ENCODE assay signal across 9 mouse cellular contexts in the genomic region with DNA sequence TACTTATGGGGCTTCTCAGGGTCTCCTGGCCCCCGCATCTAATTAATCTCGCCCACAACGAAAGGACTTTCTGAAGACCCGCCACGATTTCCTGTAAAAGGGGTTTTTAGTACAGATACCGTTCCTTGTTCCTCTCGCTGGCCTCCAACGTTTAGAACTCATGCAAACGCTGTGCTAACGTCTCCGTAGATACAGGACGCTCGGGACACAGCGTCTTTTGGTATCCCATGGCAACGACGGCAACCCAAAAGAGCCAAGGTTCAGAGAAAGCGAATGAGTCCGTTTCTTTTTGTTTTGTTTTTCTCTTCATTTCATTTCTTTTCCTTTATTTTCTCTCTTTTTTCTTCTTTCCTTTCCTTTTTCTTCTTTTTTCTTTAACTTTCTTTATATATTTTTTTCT. TPM values are rescaled to one million over a fixed set of nuclear protein-coding genes. Genes with fewer than 3 reads are reported as not detected.
DNase-seq lines count a peak whose midpoint lies in the region; ATAC-seq and TF ChIP-seq lines count a peak whose summit lies in the region.
"Had no signal": no experiment of that assay in that cellular context is flagged by ENCODE, and none has a peak within 500 bp of the region (broad histone marks: within the 10 kb centered on the region; RNA-seq: fewer than 3 reads in every experiment).

A gene (minus strand): TSS at position 198 of the 400 bp plus-strand sequence.

- dilution Hi-C loops in CH12.LX (cut with MboI; ENCODE audit: extremely low pct_ligation_motif_present, extremely low pct_unique_long_range_greater_than_20kb, low sequenced_read_pairs): no loop called here

- in situ Hi-C loops in CH12.LX (cut with MboI; ENCODE audit: low pct_ligation_motif_present, low pct_unique_long_range_greater_than_20kb, low sequenced_read_pairs): loop anchor here (25.0 kb wide), 2 partner anchors 327 to 527 kb away; a partner anchor contains a TSS

- DNase-seq in CH12.LX (ENCODE audit: extremely low read depth): no peak
- peak; percentile 74 for DNase-seq in R1 (ENCODE audit: low read depth, low spot score)
- peak; percentile 25 for DNase-seq in limb, embryonic 14.5 days (ENCODE audit: low spot score)
- peak; percentile 76 for DNase-seq in retina, embryonic 14.5 days (ENCODE audit: low spot score)
- no peak for DNase-seq in natural killer cell, adult 2 months (ENCODE audit: low spot score in 2 of 2)
- no peak for DNase-seq in thymus, postnatal 14 days

- no peaks in the 10 kb centered on the region for H3K9me3 ChIP-seq in CH12.LX (replicated peaks; ENCODE audit: low read length)
- H3K9me3 ChIP-seq in forebrain, embryonic 15.5 days: no peaks in the 10 kb centered on the region
- H3K9me3 ChIP-seq in kidney, embryonic 15.5 days (replicated peaks): no peaks in the 10 kb centered on the region
- H3K9me3 ChIP-seq in limb, embryonic 14.5 days (ENCODE audit: control insufficient read depth, low read length): no peaks in the 10 kb centered on the region
- H3K9me3 ChIP-seq: megakaryocyte, embryonic 14.5 days had no signal

- H3K27ac ChIP-seq in CH12.LX (ENCODE audit: insufficient read depth, low read depth): no peak within 1 kb of the TSS
- no peak within 1 kb of the TSS for H3K27ac ChIP-seq in forebrain, embryonic 15.5 days (replicated peaks)
- H3K27ac ChIP-seq in kidney, embryonic 15.5 days: no peak within 1 kb of the TSS
- H3K27ac ChIP-seq in limb, embryonic 14.5 days (replicated peaks; ENCODE audit: low read depth, low read length): no peak within 1 kb of the TSS

- H3K36me3 ChIP-seq in CH12.LX (replicated peaks in 1 of 2; ENCODE audit: control insufficient read depth in 1 of 2, insufficient read depth in 1 of 2, low read length in 1 of 2): no peaks in the 10 kb centered on the region
- H3K36me3 ChIP-seq in forebrain, embryonic 15.5 days: no peaks in the 10 kb centered on the region
- no peaks in the 10 kb centered on the region for H3K36me3 ChIP-seq in kidney, embryonic 15.5 days
- no peaks in the 10 kb centered on the region for H3K36me3 ChIP-seq in limb, embryonic 14.5 days (ENCODE audit: control insufficient read depth, insufficient read depth, low read length)

- H3K27me3 ChIP-seq in CH12.LX (replicated peaks): peaks cover 83% of the 10 kb centered on the region
- H3K27me3 ChIP-seq in forebrain, embryonic 15.5 days: peaks cover 35% of the 10 kb centered on the region
- H3K27me3 ChIP-seq in kidney, embryonic 15.5 days: peaks cover 77% of the 10 kb centered on the region
- peaks cover 9% of the 10 kb centered on the region; the same call in 1 of the 2 replicates for H3K27me3 ChIP-seq in limb, embryonic 14.5 days (ENCODE audit: control insufficient read depth, insufficient read depth, low read length)

- TF ChIP-seq RAD21 in CH12.LX (IDR thresholded peaks at IDR 0.05; ENCODE audit: low read depth, low read length): no peak

- no peak for TF ChIP-seq CTCF in CH12.LX (conservative IDR thresholded peaks at IDR 0.05 in 1 of 2, IDR thresholded peaks at IDR 0.05 in 1 of 2; ENCODE audit: low read depth in 2 of 2, low read length in 2 of 2)

- H3K4me3 ChIP-seq in CH12.LX (replicated peaks in 1 of 3; ENCODE audit: low read depth in 2 of 3, low read length in 2 of 3, poor library complexity in 1 of 3): no peak within 1 kb of the TSS
- H3K4me3 ChIP-seq in forebrain, embryonic 15.5 days: peak within 1 kb of the TSS; percentile 26
- peak within 1 kb of the TSS; percentile 30 for H3K4me3 ChIP-seq in kidney, embryonic 15.5 days (replicated peaks)
- 0 out of 2 replicates have a peak within 1 kb of the TSS, but pooled peaks have one; percentile 1 for H3K4me3 ChIP-seq in limb, embryonic 14.5 days (replicated peaks; ENCODE audit: low read length)
- H3K4me3 ChIP-seq: megakaryocyte, embryonic 14.5 days had no signal

- TF ChIP-seq POLR2A in CH12.LX (IDR thresholded peaks at IDR 0.05; ENCODE audit: low read depth, low read length): no peak
- TF ChIP-seq POLR2A in limb, embryonic 14.5 days (IDR thresholded peaks at IDR 0.05; ENCODE audit: borderline replicate concordance, extremely low read depth, insufficient read depth, insufficient read length): no peak

- peak within 1 kb of the TSS; percentile 47; the same call in 1 of the 2 replicates for H3K4me2 ChIP-seq in CH12.LX (ENCODE audit: insufficient read depth, low read depth, poor library complexity, severe bottlenecking)
- peak within 1 kb of the TSS; percentile 43 for H3K4me2 ChIP-seq in forebrain, embryonic 15.5 days (replicated peaks)
- peak within 1 kb of the TSS; percentile 46 for H3K4me2 ChIP-seq in kidney, embryonic 15.5 days
- H3K4me2 ChIP-seq in limb, embryonic 14.5 days (replicated peaks; ENCODE audit: low read depth, low read length, severe bottlenecking): no peak within 1 kb of the TSS

- no peak within 1 kb of the TSS; the same call in 1 of the 2 replicates for H3K9ac ChIP-seq in CH12.LX (ENCODE audit: insufficient read depth, low read depth)
- 0 out of 2 replicates have a peak within 1 kb of the TSS, but pooled peaks have one; percentile 6 for H3K9ac ChIP-seq in forebrain, embryonic 15.5 days (replicated peaks)
- no peak within 1 kb of the TSS for H3K9ac ChIP-seq in kidney, embryonic 15.5 days
- no peak within 1 kb of the TSS for H3K9ac ChIP-seq in limb, embryonic 14.5 days (ENCODE audit: low read depth, low read length, severe bottlenecking)

- H3K4me1 ChIP-seq in CH12.LX (ENCODE audit: control insufficient read depth in 1 of 2, insufficient read depth in 2 of 2): peaks cover 0 to 8% of the 10 kb centered on the region in 2 experiments; a peak in 2 of 4 replicates
- H3K4me1 ChIP-seq in forebrain, embryonic 15.5 days: no peaks in the 10 kb centered on the region
- H3K4me1 ChIP-seq in kidney, embryonic 15.5 days: 0 out of 2 replicates have a peak, but pooled peaks cover 2% of the 10 kb centered on the region
- no peaks in the 10 kb centered on the region for H3K4me1 ChIP-seq in limb, embryonic 14.5 days (ENCODE audit: control insufficient read depth, insufficient read depth, low read length)
- H3K4me1 ChIP-seq: megakaryocyte, embryonic 14.5 days had no signal

- peak; percentile 79; the same call in 1 of the 2 replicates for ATAC-seq in forebrain, embryonic 15.5 days (replicated peaks)
- no peak for ATAC-seq in kidney, embryonic 15.5 days (replicated peaks; ENCODE audit: low FRiP score)
- no peak for ATAC-seq in limb, embryonic 14.5 days (ENCODE audit: low FRiP score, low read depth)

- WGBS in forebrain, embryonic 15.5 days: 1% methylated on average over 18 of the region's 18 CpGs
- WGBS in kidney, embryonic 15.5 days: 2% methylated on average over 18 of the region's 18 CpGs
- WGBS in limb, embryonic 14.5 days: 2% methylated on average over 18 of the region's 18 CpGs

- H3K79me2 ChIP-seq in CH12.LX (replicated peaks; ENCODE audit: control insufficient read depth, extremely low read depth, insufficient read depth, poor library complexity, severe bottlenecking): no peaks in the 10 kb centered on the region

- no peak for TF ChIP-seq EP300 in CH12.LX (IDR thresholded peaks at IDR 0.05; ENCODE audit: low read length)

TF ChIP-seq in CH12.LX, 34 proteins besides CTCF, POLR2A, EP300 and RAD21:
- TF ChIP-seq HCFC1 (IDR thresholded peaks at IDR 0.05; ENCODE audit: low read depth, low read length): peak; percentile 59; the same call in 1 of the 2 replicates
- peak; percentile 94 for TF ChIP-seq MXI1 (IDR thresholded peaks at IDR 0.05; ENCODE audit: low read depth, low read length)
- no peak for TF ChIP-seq RCOR1 (conservative IDR thresholded peaks at IDR 0.05; ENCODE audit: low read depth, low read length)
- TF ChIP-seq PAX5 (IDR thresholded peaks at IDR 0.05; ENCODE audit: low read length): no peak
- peak; percentile 91 for TF ChIP-seq SIN3A (IDR thresholded peaks at IDR 0.05; ENCODE audit: low read length)
- no peak for TF ChIP-seq ZNF384 (IDR thresholded peaks at IDR 0.05; ENCODE audit: low read depth, low read length)
- TF ChIP-seq MYC (IDR thresholded peaks at IDR 0.05; ENCODE audit: low read depth, low read length): no peak
TF ChIP-seq in CH12.LX: peak in this region for 3.

RNA-seq across cellular contexts. Expression of the gene that starts here (rescaled TPM):
- total RNA-seq in CH12.LX (2012; rRNA removed) (not detected in 2 replicates), CH12.LX (2014; rRNA removed) (0.04 TPM in 1 of 2 replicates, not detected in the other)
- not detected in 2 replicates for polyA plus RNA-seq in CH12.LX (2012; ENCODE audit: insufficient read length, low read depth)
- 0.59 and 0.67 TPM in 2 replicates for polyA plus RNA-seq in forebrain, embryonic 15.5 days (2015; fragmentation: Nextera tagmentation; extraction: Ambion mirVana)
- 0.03 TPM in 1 of 2 replicates, not detected in the other for polyA plus RNA-seq in kidney, embryonic 15.5 days (2015; fragmentation: Nextera tagmentation; extraction: Ambion mirVana)
- 0.01 TPM in 1 of 2 replicates, not detected in the other for polyA plus RNA-seq in limb, embryonic 14.5 days (2012; rRNA removed)
- polyA plus RNA-seq in limb, embryonic 14.5 days (2014; fragmentation: Nextera tagmentation; extraction: Ambion mirVana): not detected in 2 replicates

Comparison
In these comparisons a context has a peak if more than half of its experiments do, and no peak if none do; other contexts are left out.
1. Peak in ATAC-seq, H3K4me3 ChIP-seq, H3K9ac ChIP-seq and H3K4me2 ChIP-seq in forebrain, embryonic 15.5 days; RNA of the gene not detected or under 1 TPM.
2. Peak in DNase-seq and H3K4me3 ChIP-seq in limb, embryonic 14.5 days; RNA of the gene not detected or under 1 TPM.
3. DNase-seq: peak in R1 (single experiment) and retina, embryonic 14.5 days (single experiment); none in CH12.LX (single experiment), natural killer cell, adult 2 months (0 of 2) and thymus, postnatal 14 days (single experiment).